Mouse (Mus musculus) testis, postnatal 10 days (tissue): ENCODE measurements at regions not wholly inside any gene's neighbourhood (a gene's known extent, or its start where the extent isn't known, plus 50 kb on each side); places are given as distances from the start of the nearest gene placed in this dataset.

Source experiments
- DNase-seq: peaks from one replicate; pipeline ENCODE4 v3.0.0; 2021; ENCODE audit warnings: low spot score

DNA sequence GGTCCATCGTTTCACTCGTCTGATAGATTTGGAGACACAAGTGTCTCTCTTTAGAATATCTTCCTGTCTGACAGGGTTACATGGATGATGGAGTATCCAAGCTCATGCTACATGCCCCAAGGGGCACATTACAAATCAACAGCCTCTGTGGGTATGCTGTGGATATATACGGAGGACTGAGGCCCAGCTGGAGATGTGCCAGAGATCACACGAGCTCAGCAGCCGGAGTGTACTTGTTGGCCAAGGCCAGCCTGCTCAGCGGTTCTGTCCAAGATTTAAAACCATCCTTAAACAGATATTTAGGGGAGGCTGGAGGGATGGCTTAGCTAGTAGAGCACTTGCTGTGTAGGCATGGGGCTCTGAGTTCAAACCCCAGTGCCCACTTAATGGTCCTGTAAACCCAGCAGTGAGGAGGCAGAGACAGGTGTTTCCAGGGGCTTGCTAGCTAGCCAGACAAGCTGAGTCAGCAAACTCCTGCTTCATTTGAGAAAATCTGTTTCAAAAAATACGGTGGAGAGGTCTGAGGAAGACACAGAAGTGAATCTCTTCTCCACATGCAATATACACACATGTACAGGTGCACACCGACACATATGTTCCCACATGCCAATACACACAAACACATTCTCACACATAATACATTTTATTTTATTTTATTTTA is 85.6 kb upstream of the Aldh1b1 start:
- DNase-seq, result no peak

DNA sequence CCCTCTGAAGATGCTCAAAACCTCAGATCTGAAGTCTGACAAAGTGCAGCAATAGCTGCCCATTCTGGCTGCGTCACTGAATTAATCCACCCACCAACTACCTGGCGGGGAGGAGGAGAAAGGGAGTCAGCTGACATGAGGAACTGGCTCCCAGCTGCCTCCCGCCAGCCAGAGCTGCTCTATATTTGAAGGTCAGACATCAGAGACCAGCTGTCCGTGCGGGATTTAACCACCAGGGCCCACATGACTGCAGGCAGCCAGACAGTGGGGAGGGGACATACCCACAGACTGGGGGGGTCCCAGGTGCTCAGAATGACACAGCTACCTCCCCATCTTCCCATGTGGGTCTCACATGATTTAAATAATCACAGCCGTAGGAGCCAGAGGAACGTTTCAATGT is 94.8 kb upstream of the Aldh1b1 start:
- no peak for DNase-seq

DNA sequence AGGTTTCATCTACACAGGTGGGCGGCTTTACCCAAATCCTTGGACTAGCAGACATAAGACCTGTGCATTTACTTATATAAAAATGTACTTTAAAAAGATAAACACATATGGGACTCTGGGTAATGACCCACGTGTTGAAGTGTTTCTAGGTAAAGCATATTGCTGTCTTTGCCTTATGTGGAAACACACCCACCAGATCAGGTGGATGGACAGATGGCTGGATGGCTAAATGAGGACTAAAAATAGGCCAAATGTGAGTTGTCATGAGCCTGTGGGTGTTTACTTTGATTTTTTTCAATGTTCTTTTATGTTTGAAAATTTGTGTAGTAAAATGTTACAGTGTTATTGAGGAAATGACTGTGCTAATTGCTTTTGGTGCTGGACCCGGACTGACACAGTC is 99.2 kb upstream of the Aldh1b1 start:
- no peak for DNase-seq

DNA sequence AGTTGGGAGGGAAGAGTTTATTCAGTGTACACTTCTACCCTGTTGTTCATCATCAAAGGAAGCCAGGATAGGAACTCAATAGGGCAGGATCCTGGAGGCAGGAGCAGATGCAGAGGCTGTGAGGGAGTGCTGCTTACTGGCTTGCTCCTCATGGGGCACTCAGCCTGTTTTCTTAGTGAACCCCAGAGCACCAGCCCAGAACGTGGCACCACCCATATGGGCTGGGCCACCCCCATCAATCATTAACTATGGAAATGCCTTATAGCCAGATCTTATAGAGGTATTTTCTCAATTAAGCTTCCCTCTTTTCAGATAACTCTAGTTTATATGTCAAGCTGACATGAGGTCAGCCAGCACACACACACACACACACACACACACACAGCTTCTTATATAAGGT is 103.6 kb upstream of the Aldh1b1 start:
- DNase-seq, result no peak

DNA sequence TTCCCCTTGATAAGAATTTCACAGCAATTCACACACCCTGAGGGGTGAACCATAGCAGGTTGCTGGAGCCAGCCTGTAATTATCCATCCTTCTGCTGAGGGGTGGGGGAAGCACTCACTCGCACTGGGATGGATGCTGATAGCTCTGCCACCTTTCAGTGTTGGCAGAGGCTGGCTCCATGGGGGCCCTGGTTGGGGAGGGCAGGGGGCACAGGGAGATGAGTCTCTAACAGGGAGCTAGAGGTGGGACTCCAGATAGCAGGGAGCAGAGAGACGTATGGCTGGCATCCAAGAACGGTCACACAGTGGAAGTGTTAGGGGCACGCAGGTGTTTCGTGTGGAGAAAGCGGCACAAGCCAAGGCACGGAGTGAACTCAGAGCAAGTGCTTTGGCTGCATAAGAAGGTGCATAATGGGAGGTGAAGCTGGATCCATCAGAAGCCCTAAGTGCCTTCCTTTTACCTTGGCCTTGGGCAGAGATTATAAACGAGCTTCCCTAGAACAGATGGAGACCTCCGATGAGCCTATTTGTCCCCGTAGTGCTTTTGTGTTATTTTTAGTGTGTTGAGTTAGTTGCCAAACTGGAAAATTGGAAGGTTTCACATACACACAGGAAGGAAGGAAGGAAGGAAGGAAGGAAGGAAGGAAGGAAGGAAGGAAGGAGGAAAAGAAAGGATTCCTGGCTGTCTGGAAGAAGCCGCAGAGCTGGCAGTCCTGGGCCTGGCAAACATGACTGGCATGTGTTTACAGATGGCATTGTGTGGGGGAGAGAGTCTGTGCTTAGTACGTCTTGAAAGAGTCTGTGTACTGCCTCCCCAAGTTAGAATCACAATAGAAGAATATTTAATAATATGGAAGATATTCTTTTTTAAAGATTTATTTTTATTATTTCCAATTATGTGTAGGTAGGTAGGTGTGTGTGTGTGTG is 108.6 kb upstream of the Aldh1b1 start:
- DNase-seq, result no peak

DNA sequence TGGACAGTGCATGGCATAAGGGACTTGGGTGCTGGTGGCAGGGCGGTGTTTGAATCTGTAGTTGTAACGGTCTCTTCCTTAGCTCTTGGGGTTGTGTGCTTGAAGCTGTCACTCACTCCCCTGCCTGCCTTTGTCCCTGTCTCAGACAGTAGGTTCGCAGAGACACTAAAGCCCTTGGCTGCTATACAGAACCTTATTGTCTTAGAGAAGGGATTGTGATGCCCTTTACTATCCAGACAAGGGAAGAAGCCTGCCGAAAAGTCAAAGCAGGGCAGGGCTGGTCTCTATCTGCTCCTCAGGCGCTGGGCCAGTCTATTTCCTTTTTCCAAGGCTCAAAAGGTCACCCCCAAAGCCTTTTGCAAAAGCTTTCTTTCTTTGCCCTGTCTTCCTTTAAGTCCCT is 109.2 kb upstream of the Aldh1b1 start:
- no peak for DNase-seq

DNA sequence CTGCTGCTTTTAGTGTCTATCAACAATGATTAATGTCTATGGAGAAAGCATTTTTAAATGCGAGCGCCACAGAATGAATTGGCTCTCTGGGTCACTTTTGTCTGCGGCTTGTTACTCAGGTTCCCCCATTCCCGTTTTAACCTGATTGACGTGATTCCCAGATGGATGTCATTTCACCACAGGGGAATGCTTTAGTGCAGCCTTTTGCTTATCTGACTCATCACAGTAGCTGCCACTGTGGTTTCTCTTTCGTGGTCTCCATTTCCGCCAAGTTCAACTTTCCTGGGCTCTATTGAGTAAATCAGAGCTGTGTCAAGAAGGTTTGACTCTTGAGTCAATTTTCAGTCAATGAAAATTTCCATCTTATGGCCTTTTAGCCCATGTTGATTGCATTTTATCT is 110.6 kb upstream of the Aldh1b1 start:
- no peak for DNase-seq

DNA sequence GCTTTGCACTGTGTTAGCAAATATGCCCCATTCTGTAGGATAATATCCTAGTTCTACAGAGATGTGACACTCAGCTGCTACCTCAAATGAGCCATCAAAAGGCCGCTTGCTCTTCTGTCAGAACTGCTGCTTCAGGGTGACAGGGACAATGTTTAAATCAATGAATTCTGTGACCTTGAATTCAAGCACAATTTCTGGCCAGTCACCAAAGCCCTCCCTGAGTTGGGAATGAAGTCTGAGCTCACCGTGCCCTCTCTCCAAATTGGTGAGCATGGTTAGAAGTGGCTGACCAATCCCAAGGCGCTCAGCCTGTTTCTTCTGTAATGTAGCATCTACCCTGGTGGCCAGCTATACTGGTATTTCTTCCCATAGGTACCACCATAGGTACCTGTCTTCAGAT is 113.8 kb upstream of the Aldh1b1 start:
- DNase-seq, result no peak

DNA sequence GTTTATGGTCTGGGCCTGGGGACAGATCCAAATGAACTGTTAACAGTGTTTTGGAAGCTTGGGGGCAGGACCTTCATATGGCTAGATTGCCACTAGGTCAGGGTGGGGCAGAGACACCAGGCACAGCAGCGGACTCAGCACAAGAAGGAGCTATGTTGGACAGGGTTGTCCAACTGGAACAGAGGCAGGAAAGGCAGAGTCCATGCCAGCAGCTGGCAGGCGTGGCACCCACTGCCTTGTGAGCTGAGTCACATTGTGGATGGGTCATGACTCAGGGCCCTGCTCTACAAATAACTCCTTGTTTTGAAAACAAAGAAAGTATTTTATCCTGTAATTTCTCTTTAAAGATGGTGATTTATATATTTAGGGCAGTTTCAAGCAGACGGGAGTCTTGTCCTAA is 115.6 kb upstream of the Aldh1b1 start:
- no peak for DNase-seq

DNA sequence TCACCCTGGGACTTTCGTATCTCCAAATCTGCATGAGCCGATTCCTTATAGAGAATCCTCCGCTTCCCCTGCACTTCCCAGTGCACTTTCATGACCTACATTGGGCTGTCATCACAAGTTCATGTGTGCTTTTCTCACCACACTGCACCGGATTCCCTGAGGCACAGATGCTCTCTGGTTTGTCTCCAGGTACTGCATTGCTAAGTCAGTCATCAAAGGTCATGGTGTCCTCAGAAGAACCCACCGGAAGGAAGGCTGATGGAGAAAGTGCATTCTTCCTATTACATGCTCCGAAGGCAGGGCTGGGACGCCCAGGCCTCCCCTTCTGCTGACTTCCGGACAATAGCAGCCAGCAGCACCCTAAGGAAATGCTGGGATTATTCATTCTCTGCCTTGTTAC is 116.1 kb upstream of the Aldh1b1 start:
- DNase-seq, result no peak

DNA sequence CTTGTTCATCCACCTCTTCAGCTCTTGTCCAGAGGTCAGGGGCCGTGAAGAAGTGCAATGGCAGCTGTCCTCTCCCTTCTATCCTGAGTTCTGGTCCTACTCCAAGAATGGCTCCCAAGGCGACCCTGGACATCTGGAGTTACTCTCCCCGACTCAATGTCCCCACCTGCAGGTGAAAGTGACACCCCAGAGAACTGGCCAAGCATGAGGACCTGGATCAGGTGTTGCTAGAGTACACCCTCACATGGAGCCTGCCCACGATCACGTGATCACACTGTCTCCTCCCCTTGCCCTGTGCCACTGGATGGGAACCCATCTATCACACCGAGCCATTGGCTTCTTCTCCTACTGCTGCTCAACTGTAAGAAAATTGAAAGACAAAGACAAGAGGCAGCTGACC is 122.7 kb upstream of the Aldh1b1 start:
- no peak for DNase-seq

DNA sequence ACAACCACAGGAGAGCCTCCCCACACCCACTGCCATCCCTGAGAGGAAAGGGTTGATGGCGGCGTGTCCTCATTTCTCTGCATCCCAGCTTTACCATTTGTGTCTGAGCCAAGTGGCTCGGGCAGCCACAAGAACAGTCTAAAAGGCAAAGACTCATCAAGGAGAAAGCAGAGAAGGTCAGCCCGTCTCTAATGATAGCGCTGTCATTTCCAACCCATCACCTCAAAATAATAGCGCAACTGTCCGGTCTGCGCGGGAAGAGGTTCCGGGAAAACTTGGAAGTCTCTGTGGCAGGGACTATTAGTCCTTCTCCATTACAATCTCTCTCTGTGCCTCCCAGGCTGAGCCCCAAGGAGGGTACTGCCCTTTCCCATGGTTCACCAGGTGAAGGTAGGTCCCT is 124.5 kb upstream of the Aldh1b1 start:
- DNase-seq, result no peak

DNA sequence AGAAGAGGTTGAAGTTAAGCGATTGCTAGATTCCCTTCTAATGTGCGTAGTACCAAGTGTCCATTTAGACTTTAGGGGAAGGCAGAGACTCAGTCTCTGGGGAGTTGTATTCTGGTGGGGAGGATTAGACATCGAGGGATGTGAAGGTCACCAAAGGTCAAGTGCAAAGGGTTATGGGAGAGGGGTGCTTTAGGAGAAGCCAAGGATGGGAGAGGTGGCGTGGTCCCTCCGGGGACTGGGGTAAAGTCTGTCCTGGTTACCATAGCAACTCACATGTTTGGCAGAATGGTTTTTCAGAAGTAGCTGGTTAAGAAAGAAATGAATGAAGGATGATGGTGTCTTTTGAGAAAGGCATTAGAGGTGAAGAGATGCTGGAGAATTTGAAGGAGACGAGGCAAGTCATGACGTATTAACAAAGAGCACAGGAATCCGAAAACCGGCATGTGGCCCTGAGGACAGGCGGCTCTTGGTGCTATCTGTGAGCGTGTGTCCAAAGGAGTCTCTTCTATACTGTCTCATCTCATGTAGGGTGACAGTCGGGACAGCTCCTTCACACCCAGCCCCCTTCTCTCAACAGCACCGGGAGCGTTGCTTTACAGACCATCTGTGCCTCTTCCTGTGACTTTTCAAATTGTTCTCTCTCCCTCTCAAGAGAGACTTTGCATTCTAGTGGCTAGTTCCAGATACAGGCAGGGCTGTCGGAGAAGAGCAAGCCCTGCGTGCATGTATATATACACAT is 125.6 kb upstream of the Aldh1b1 start:
- no peak for DNase-seq

DNA sequence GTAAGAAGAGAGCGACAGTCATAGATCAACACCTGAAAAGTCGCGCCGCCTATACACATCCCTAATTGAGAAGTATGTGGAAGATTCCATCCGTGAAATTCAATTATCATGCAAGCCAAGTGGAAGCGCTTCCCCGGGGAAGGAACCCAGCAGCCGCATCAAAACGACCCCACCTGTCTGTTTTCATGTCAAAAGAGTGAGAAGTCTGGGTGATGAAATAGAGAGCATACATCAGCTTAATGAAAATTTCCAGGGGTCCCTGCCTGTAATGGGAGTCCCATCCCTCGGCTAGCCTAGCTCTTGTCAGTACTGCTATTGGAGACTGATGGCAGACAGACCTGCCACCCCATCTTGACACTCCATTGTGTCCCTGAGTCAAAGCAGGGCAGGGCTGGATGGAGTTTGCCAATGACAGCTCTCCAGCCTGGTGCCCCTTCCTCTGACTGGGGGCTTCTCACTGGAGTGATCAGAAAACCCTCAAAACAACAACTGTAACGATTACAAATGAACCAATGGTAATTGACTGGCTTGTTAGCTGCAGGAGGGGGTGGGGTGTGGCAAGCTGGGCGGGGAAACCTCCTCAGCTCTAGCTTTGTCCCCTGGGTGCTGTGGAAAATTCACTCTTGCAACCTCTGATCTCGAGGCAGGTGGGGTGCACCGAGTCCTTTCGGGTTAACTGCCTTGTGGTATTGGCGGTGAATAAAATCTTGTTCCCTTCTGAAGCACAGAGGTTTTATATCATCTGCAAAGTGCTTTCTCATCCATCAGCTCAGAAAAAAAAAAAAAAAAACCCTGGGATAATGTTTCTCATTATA is 126.4 kb upstream of the Aldh1b1 start:
- DNase-seq, result no peak

DNA sequence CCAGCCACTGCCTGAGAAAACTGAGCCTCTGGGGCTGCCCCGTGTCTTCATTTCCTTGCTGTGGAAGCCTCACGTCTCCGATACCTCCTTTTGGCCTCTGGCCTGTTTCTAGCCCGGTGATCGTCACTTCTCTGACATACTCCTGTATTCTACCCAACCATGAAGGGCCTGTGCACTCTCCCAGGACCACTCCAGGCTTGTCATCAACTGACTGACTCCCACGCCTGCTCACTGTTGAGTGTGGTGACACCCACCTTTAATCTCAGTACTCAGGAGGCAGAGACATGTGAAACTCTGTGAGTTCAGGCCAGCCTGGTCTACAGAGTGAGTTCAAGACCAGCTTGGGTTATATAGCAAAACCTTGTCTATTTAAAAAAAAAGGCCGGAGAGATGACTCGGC is 132.1 kb upstream of the Shb start:
- DNase-seq, result no peak

DNA sequence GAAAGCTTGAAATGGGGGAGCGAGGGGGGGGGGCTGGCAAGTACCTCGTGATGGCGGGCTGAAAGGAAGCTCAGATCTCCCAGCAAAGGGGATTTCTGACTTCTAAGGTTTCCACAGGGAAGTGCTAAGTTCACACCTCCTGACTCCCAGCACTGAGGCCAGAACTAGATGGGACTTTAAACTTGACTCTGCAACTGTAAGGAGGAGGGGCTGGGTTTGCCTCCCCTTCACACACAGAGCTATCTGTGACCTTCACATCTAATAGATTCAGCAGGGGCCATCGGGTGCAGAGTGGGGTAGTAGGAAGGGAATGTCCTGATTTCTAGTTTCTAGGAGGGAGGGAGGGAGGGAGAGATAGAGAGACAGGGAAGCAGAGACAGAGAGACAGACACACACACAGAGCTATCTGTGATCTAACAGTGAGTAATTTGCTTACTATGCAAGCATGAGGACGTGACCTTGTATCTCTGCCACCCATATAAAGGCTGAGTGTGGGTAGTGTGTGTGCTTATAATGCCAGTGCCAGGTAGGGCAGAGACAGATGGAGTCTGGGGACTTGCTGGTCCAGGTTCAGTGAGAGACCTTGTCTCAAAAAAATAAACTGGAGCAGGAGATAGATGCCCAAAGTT is 125.2 kb upstream of the Shb start:
- DNase-seq, result no peak

DNA sequence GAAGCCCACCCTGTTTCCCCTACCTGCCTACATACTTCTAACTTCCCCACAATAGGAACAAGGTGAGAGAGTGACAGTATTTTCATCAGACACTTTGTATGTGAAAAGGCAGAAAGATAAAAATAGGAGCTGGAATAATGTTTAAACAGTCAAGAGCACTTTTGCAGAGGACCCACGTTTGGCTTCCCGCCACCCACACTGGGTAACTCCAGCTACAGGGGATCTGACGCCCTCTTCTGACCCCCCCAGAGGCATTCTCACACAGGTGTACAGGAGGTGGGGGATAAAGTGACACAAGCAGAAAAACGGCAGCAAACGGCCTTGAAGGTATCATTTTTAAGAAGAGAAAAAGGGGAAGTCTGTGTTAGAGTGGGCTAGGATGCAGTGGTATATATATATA is 123.5 kb upstream of the Shb start:
- peak; percentile 61 for DNase-seq

DNA sequence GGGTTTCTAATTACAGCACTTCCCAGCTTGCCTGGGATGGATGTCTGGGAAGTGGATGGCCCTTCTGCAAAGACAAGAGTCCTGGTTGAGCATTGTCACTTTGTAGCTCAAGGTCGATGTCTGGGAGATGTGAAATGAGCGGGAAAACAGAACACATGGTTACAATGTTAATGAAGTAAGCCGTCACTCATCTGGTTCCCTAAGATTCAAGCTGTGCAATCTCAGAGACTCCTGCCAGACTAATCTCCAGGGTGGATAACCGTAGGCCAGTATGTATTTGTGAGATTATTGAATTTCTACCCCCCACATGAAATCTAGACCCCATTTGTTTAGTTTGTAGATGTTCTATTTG is 122.5 kb upstream of the Shb start:
- DNase-seq, result no peak

DNA sequence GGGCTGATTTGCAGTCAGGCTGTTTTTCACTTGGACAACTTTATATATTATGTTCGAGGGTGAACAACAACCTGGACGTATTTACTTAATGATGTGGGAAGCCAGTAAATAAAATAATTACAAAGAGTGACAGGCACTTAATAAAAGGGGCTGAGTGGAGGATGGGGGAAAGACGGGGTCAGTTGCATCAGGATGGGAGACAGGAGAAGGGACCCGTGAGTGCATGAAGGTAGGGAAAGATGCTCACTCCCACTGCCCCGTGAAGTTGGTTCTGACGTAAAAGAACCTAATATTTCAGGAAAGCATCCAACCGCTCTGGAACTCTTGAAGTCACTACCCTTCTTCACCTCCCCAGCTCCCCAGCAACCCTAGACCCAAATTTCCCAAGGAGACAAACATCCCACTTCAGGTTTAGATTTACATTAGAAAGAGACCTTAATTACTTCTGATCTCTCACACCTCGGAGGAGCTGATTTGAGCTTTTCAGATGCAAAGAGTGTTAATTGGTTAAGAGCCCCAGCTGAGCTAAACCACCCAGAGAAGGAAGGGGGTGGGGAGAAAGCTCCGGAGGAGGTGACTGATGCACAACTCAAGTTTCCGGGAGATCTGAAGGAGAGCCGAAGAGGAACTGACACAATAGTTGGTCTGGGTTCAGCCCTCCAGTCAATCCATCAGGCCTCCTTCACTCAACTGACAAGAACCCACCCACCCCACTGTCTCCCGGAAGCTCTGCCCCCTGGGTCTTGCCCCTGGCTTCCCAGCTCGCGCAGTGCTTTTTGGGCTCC is 121.9 kb upstream of the Shb start:
- DNase-seq, result peak; percentile 46

DNA sequence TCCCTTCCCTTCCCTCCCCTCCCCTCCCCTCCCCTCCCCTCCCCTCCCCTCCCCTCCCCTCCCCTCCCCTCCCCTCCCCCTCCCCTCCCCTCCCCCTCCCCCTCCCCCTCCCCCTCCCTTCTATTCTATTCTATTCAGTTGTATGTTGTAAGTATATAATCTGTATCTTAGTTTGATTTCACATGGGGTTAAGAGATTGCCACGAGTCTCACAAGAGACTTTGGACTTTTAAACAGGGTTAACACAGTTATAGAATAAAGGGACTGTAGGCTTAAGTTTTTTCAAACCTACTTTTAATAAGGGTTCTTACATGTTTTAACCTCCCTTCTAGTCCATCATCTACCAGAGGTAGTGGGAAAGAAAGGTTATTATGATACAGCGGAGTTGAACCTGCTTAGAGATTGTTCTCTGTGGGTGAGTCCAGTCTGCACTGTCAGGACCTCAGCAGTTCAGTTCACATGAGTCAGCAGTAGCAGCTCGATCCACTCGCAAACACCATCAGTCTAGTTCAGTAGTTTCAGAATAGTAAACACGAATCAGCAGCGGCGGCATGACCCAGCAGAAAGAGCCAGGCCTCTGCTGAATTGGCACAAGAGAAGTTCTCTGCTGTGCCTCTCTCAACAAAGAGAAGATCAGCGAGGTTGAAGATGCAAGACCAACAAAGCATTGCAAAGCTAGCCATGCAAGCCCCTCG is 116.8 kb upstream of the Shb start:
- no peak for DNase-seq
